Comparison of ENCODE assay signal across 8 mouse cellular contexts in the genomic region with DNA sequence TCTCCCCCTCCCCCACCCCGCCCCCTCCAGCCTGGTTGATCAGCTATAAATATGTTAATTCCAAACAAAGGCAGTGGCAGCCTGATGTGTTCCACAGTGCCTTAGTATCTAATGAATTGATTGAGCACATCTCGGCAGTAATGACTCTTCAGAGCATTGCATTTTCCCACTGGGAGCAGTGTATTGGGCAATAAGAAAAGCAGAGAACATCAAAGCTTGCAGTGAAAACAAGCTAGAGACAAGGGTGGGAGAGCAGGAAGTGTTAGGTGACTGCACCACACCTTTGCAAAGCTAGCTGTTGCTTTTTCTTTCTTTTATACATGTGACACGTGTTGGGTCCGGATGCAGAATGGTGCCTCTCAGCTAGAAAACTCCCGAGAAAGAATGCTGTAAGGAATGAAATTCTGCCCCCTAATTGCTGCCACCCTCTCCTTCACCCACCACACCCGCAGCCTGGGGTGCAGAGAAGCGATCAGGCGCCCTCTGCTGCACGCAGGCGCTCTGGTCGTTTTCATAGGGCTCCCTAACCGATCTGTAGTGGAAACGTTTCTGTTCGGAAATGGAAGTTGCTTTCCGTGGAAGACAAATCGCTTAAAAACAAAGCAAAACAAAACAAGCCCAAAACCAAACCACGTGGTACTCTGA. TPM values are rescaled to one million over a fixed set of nuclear protein-coding genes. Genes with fewer than 3 reads are reported as not detected.
DNase-seq lines count a peak whose midpoint lies in the region; ATAC-seq and TF ChIP-seq lines count a peak whose summit lies in the region.

No protein-coding gene starts in this region.

- no peak for TF ChIP-seq POLR2A in liver, adult 2 months (IDR thresholded peaks at IDR 0.05; ENCODE audit: extremely low read depth, insufficient read depth, low read length)

- in situ Hi-C loops in Patski (cut with MboI; ENCODE audit: low pct_unique_long_range_greater_than_20kb) = loop anchor here (5.0 kb wide), 1 partner anchor 101 kb away; no protein-coding TSS in a partner anchor

- H3K9ac ChIP-seq in heart, embryonic 11.5 days (ENCODE audit: low read depth, low read length) = no peak overlapping the region
- no peak overlapping the region for H3K9ac ChIP-seq in forebrain, embryonic 13.5 days
- no peak overlapping the region for H3K9ac ChIP-seq in intestine, embryonic 16.5 days (ENCODE audit: low read depth, low read length)
- no peak overlapping the region for H3K9ac ChIP-seq in liver, adult 2 months (ENCODE audit: low read depth, low read length)

- no peaks in the 10 kb centered on the region for H3K9me3 ChIP-seq in heart, embryonic 11.5 days (replicated peaks; ENCODE audit: control insufficient read depth, low read length)
- no peaks in the 10 kb centered on the region for H3K9me3 ChIP-seq in forebrain, embryonic 13.5 days (replicated peaks)
- no peaks in the 10 kb centered on the region for H3K9me3 ChIP-seq in intestine, embryonic 16.5 days (ENCODE audit: control insufficient read depth, low read length)

- WGBS in heart, embryonic 11.5 days (ENCODE audit: insufficient replicate concordance) = 9% methylated on average over 17 of the region's 17 CpGs
- 8% methylated on average over 17 of the region's 17 CpGs for WGBS in forebrain, embryonic 13.5 days
- 6% methylated on average over 17 of the region's 17 CpGs for WGBS in intestine, embryonic 16.5 days
- 7% methylated on average over 17 of the region's 17 CpGs for WGBS in liver, adult 2 months

- TF ChIP-seq CTCF in Patski (IDR thresholded peaks at IDR 0.05) = peak; percentile 76
- TF ChIP-seq CTCF in liver, adult 2 months (IDR thresholded peaks at IDR 0.05; ENCODE audit: low read depth, low read length) = peak; percentile 46

- H3K36me3 ChIP-seq in heart, embryonic 11.5 days (ENCODE audit: control insufficient read depth, insufficient read depth, low read length) = no peaks in the 10 kb centered on the region
- no peaks in the 10 kb centered on the region for H3K36me3 ChIP-seq in forebrain, embryonic 13.5 days (ENCODE audit: poor library complexity, severe bottlenecking)
- H3K36me3 ChIP-seq in intestine, embryonic 16.5 days (ENCODE audit: control insufficient read depth, insufficient read depth, low read length) = no peaks in the 10 kb centered on the region
- H3K36me3 ChIP-seq in liver, adult 2 months (ENCODE audit: control insufficient read depth, insufficient read depth, low read length) = no peaks in the 10 kb centered on the region

- 0 out of 2 replicates have a peak overlapping the region, but pooled peaks have one; percentile 3 for H3K4me3 ChIP-seq in heart, embryonic 11.5 days (ENCODE audit: low read depth, low read length)
- no peak overlapping the region for H3K4me3 ChIP-seq in forebrain, embryonic 13.5 days
- no peak overlapping the region for H3K4me3 ChIP-seq in intestine, embryonic 16.5 days (ENCODE audit: low read length)
- no peak overlapping the region for H3K4me3 ChIP-seq in liver, adult 2 months (ENCODE audit: insufficient read depth, low read depth, low read length)

- H3K27me3 ChIP-seq in heart, embryonic 11.5 days (ENCODE audit: control insufficient read depth, insufficient read depth, low read length) = peaks cover 7% of the 10 kb centered on the region; the same call in 1 of the 2 replicates
- H3K27me3 ChIP-seq in Patski = peaks cover under 1% of the 10 kb centered on the region
- H3K27me3 ChIP-seq in forebrain, embryonic 13.5 days = peaks cover 34% of the 10 kb centered on the region
- H3K27me3 ChIP-seq in intestine, embryonic 16.5 days (replicated peaks; ENCODE audit: control insufficient read depth, insufficient read depth, low read length) = no peaks in the 10 kb centered on the region
- no peaks in the 10 kb centered on the region for H3K27me3 ChIP-seq in liver, adult 2 months (ENCODE audit: control insufficient read depth, insufficient read depth, low read length)

- POLR2A ChIA-PET in Patski (lab: Charles Lee) = no interaction called here

- H3K4me1 ChIP-seq in heart, embryonic 11.5 days (ENCODE audit: control insufficient read depth, insufficient read depth, low read length) = no peaks in the 10 kb centered on the region
- H3K4me1 ChIP-seq in forebrain, embryonic 13.5 days = peaks cover 43% of the 10 kb centered on the region
- no peaks in the 10 kb centered on the region for H3K4me1 ChIP-seq in intestine, embryonic 16.5 days (ENCODE audit: control insufficient read depth, insufficient read depth, low read length)
- no peaks in the 10 kb centered on the region for H3K4me1 ChIP-seq in liver, adult 2 months (ENCODE audit: control insufficient read depth, insufficient read depth, low read length)

- peak overlapping the region; percentile 51 for H3K4me2 ChIP-seq in heart, embryonic 11.5 days
- H3K4me2 ChIP-seq in forebrain, embryonic 13.5 days = peak overlapping the region; percentile 40
- H3K4me2 ChIP-seq in intestine, embryonic 16.5 days (ENCODE audit: low read depth, low read length) = peak overlapping the region; percentile 13

- H3K27ac ChIP-seq in heart, embryonic 11.5 days (ENCODE audit: low read depth, low read length) = no peak overlapping the region
- 0 out of 2 replicates have a peak overlapping the region, but pooled peaks have one; percentile 11 for H3K27ac ChIP-seq in forebrain, embryonic 13.5 days
- H3K27ac ChIP-seq in intestine, embryonic 16.5 days (ENCODE audit: low read length) = no peak overlapping the region
- no peak overlapping the region for H3K27ac ChIP-seq in liver, adult 2 months (replicated peaks; ENCODE audit: insufficient read depth, low read depth, low read length)

- H3K79me2 ChIP-seq in liver, adult 2 months (ENCODE audit: control insufficient read depth, insufficient read depth, low read length) = no peaks in the 10 kb centered on the region

- ATAC-seq in heart, embryonic 11.5 days (replicated peaks; ENCODE audit: insufficient number of reproducible peaks, low FRiP score, low TSS enrichment) = no peak
- peak; percentile 90 for ATAC-seq in Patski
- ATAC-seq in forebrain, embryonic 13.5 days = peak; percentile 71
- ATAC-seq in intestine, embryonic 16.5 days = peak; percentile 85

- DNase-seq in heart, adult 11 months = no peak
- no peak for DNase-seq in Patski (ENCODE audit: low read depth, low spot score)
- DNase-seq in liver, adult 2 months (ENCODE audit: extremely low read depth, low read depth, low spot score) = no peak
- DNase-seq in natural killer cell, adult 2 months (ENCODE audit: low spot score in 2 of 2) = peak; percentile 23 to 28
- peak; percentile 21 for DNase-seq in yolk sac, embryonic 10.5 days (ENCODE audit: low spot score)

- CTCF ChIA-PET in Patski (lab: Charles Lee) = interaction anchor here (1.1 to 2.2 kb wide), 5 partner anchors 9 to 101 kb away, joined by 3 to 11 read pairs (median 4); no protein-coding TSS in a partner anchor

RNA-seq across cellular contexts. Expression of gene Lhcgr, which starts 38.8 kb away (rescaled TPM):
- 0.17 TPM in 1 of 2 replicates, not detected in the other for polyA plus RNA-seq in heart, embryonic 11.5 days (2014; fragmentation: Nextera tagmentation; extraction: Ambion mirVana)
- not detected for polyA plus RNA-seq in Patski (2021)
- polyA plus RNA-seq in forebrain, embryonic 13.5 days (2015; fragmentation: Nextera tagmentation; extraction: Ambion mirVana) = 0.42 and 0.49 TPM in 2 replicates
- 0.10 TPM in 1 of 2 replicates, not detected in the other for polyA plus RNA-seq in intestine, embryonic 16.5 days (2015; fragmentation: Nextera tagmentation; extraction: Ambion mirVana)
- not detected in 2 replicates for total RNA-seq in liver, adult 2 months (2014; rRNA removed)
- polyA plus RNA-seq in liver, adult 2 months (2012; rRNA removed) = not detected in 2 replicates

Comparison
In these comparisons a context has a peak if more than half of its experiments do, and no peak if none do; other contexts are left out.
1. DNase-seq: peak in natural killer cell, adult 2 months (2 of 2) and yolk sac, embryonic 10.5 days (single experiment); none in heart, adult 11 months (single experiment), Patski (single experiment) and liver, adult 2 months (single experiment).
2. Peak in every context shown above with its lines, with median percentiles within 50 percentile points of each other: H3K4me2 ChIP-seq.